Mouse (Mus musculus) ES-E14 (cell line): ENCODE data around the gene Bcap31. TPM values are rescaled to one million over a fixed set of nuclear protein-coding genes. Genes with fewer than 3 reads are reported as not detected.
A peak's percentile ranks its signal among the peaks of the same experiment; 100 is the strongest.

ENCODE experiments used
- DNase-seq: peaks from one replicate; pipeline ENCODE4 v3.0.0-alpha.2; 2013; ENCODE audit warnings: low read depth, low spot score
- H3K27ac ChIP-seq: 2 replicates; pipeline ENCODE4 v1.5.1; 2012; ENCODE audit warnings: low read depth, mild to moderate bottlenecking, low read length, moderate library complexity, mixed read lengths; ENCODE audit not compliant: poor library complexity, insufficient read depth, severe bottlenecking
- H3K36me3 ChIP-seq: 2 replicates; pipeline ENCODE4 v1.6.1; 2012; ENCODE audit warnings: mild to moderate bottlenecking, low read length, moderate library complexity, mixed read lengths; ENCODE audit not compliant: control insufficient read depth, poor library complexity, insufficient read depth, severe bottlenecking
- H3K4me1 ChIP-seq, 2 experiments: fragments of 150-350 bp in 1 of 2; sonication (generic) in 1 of 2; 2 replicates each; pipeline ENCODE4 v1.6.1; 2012; ENCODE audit warnings: low read length in 2 of 2, mild to moderate bottlenecking in 1 of 2, mixed read lengths in 1 of 2; ENCODE audit not compliant: control insufficient read depth in 2 of 2, insufficient read depth in 2 of 2, poor library complexity in 1 of 2
- H3K4me3 ChIP-seq, 2 experiments: fragments of 150-350 bp in 1 of 2; sonication (generic) in 1 of 2; 2 replicates each; pipeline ENCODE4 v1.5.1; 2012; ENCODE audit warnings: low read length in 2 of 2, low read depth in 1 of 2, mild to moderate bottlenecking in 1 of 2, mixed read lengths in 1 of 2; ENCODE audit not compliant: insufficient read depth in 1 of 2, poor library complexity in 1 of 2, severe bottlenecking in 1 of 2
- H3K9ac ChIP-seq: 2 replicates; pipeline ENCODE4 v1.6.1; 2012; ENCODE audit warnings: low read depth, mild to moderate bottlenecking, low read length, mixed read lengths; ENCODE audit not compliant: poor library complexity, insufficient read depth, severe bottlenecking
- H3K9me3 ChIP-seq: fragments of 150-350 bp; sonication (generic); 2 replicates; pipeline ENCODE4 v1.6.1; 2012; ENCODE audit warnings: low read depth, mild to moderate bottlenecking, low read length; ENCODE audit not compliant: control insufficient read depth, insufficient read depth
- CHD2 ChIP-seq: IDR thresholded peaks from 2 replicates; pipeline ENCODE4 v1.6.1; 2014; ENCODE audit warnings: mild to moderate bottlenecking, low read depth, low read length, inconsistent platforms
- HCFC1 ChIP-seq: IDR thresholded peaks from 2 replicates; pipeline ENCODE4 v1.6.1; 2012; ENCODE audit warnings: low read length, inconsistent platforms, borderline replicate concordance; ENCODE audit not compliant: insufficient read depth
- MAFK ChIP-seq: IDR thresholded peaks from 2 replicates; pipeline ENCODE4 v1.6.1; 2014; ENCODE audit warnings: mild to moderate bottlenecking, low read depth, low read length, inconsistent platforms; ENCODE audit not compliant: insufficient read depth
- ZC3H11A ChIP-seq: IDR thresholded peaks from 2 replicates; pipeline ENCODE4 v1.6.1; 2012; ENCODE audit warnings: low read depth, mild to moderate bottlenecking, inconsistent platforms, low read length, borderline replicate concordance
- ZNF384 ChIP-seq: IDR thresholded peaks from 2 replicates; pipeline ENCODE4 v1.6.1; 2012; ENCODE audit warnings: low read depth, low read length, inconsistent platforms
- in situ Hi-C, 2 experiments: fragments of 600-800 bp; cut with MboI; formaldehyde crosslinking; loops; one replicate each; pipeline ENCODE4 v1.15.1; 2025; ENCODE audit warnings: low sequenced_read_pairs in 2 of 2, inconsistent platforms in 1 of 2; ENCODE audit not compliant: unreplicated experiment in 2 of 2
- total RNA-seq: library from RNA; depleted of rRNA; stranded (reverse); fragments of 300-350 nt; gene quantifications from 2 replicates; pipeline ENCODE4 v1.2.3, GENCODE M21; 2012; rRNA removed

Gene Bcap31
- 246 and 314 TPM in 2 replicates for total RNA-seq

- H3K9ac ChIP-seq, result peak within 1 kb of the TSS; percentile 89
- TF ChIP-seq HCFC1, result no peak
- TF ChIP-seq ZNF384, result no peak
- TF ChIP-seq ZC3H11A, result no peak
- no peak for TF ChIP-seq CHD2
- no peak for TF ChIP-seq MAFK
- peaks cover 4% of the 10 kb centered on the region for H3K36me3 ChIP-seq
- H3K4me1 ChIP-seq, result peaks cover 2 to 14% of the 10 kb centered on the region in 2 experiments; a peak in 2 of 4 replicates
- in situ Hi-C loops, result no loop called here
- H3K27ac ChIP-seq, result peak within 1 kb of the TSS; percentile 51
- H3K9me3 ChIP-seq, result no peaks in the 10 kb centered on the region
- peak within 1 kb of the TSS; percentile 69 to 73 for H3K4me3 ChIP-seq
- DNase-seq, result peak; percentile 97
Measured at GRCm38 (mm10) chrX:73716109-73716661, at the start of gene Bcap31, which contains the start of gene Abcd1. Gene Bcap31, minus strand, starts transcription at chrX:73716175. Gene Abcd1, plus strand, starts transcription at chrX:73716597.

GRCm38 (mm10) chrX:73765311-73765710, 49.3 kb upstream of the Bcap31 start:
- no peak overlapping the region for H3K27ac ChIP-seq
- no peaks in the 10 kb centered on the region for H3K36me3 ChIP-seq
- no peak for TF ChIP-seq MAFK
- no peak for TF ChIP-seq CHD2
- no peak for TF ChIP-seq HCFC1
- TF ChIP-seq ZNF384, result no peak
- TF ChIP-seq ZC3H11A, result no peak
- no peak overlapping the region for H3K4me3 ChIP-seq
- no peaks in the 10 kb centered on the region for H3K9me3 ChIP-seq
- no peak overlapping the region for H3K9ac ChIP-seq
- no peaks in the 10 kb centered on the region; a peak in 1 of 4 replicates for H3K4me1 ChIP-seq
- in situ Hi-C loops, result no loop called here
- DNase-seq, result no peak

GRCm38 (mm10) chrX:73758611-73759290, 42.8 kb upstream of the Bcap31 start:
- H3K9me3 ChIP-seq, result no peaks in the 10 kb centered on the region

GRCm38 (mm10) chrX:73756334-73757140, 40.6 kb upstream of the Bcap31 start, which contains the start of gene Plxnb3:
Gene Plxnb3, plus strand, starts transcription at chrX:73757090.
- no peaks in the 10 kb centered on the region for H3K4me1 ChIP-seq
- DNase-seq, result no peak
- H3K27ac ChIP-seq, result no peak within 1 kb of the TSS
- in situ Hi-C loops, result no loop called here
- no peaks in the 10 kb centered on the region for H3K36me3 ChIP-seq
- H3K9me3 ChIP-seq, result no peaks in the 10 kb centered on the region
- no peak within 1 kb of the TSS for H3K4me3 ChIP-seq
- no peak within 1 kb of the TSS for H3K9ac ChIP-seq
- TF ChIP-seq HCFC1 (no peak), CHD2 (no peak), ZC3H11A (no peak), ZNF384 (no peak), MAFK (no peak)

More at GRCm38 (mm10) chrX:73758611-73759290, 42.8 kb upstream of the Bcap31 start:
- no peak for DNase-seq
- Histone ChIP-seq H3K4me3 (no peak overlapping the region), H3K36me3 (no peaks in the 10 kb centered on the region), H3K27ac (no peak overlapping the region), H3K4me1 (no peaks in the 10 kb centered on the region), H3K9ac (no peak overlapping the region)
- in situ Hi-C loops, result no loop called here
- no peak for TF ChIP-seq ZC3H11A
- TF ChIP-seq MAFK, result no peak
- no peak for TF ChIP-seq HCFC1
- no peak for TF ChIP-seq ZNF384
- no peak for TF ChIP-seq CHD2
